Mouse (Mus musculus) gastrocnemius, adult 8-10 months (tissue): ENCODE data around the gene Tmem86a. TPM values are rescaled to one million over a fixed set of nuclear protein-coding genes. Genes with fewer than 3 reads are reported as not detected.

Source experiments
- DNase-seq, 2 experiments: peaks; one replicate each; pipeline ENCODE4 v3.0.0; 2022; ENCODE audit warnings: low spot score in 2 of 2
- microRNA-seq: library from miRNA; unstranded; fragments of <30 nt; microRNA quantifications from one replicate; pipeline ENCODE4 v1.2.0, GENCODE M21; 2022
- total RNA-seq, 4 experiments: library from RNA; stranded (reverse); gene quantifications; 2 replicates each; pipeline ENCODE4 v1.2.4; 2022

Tmem86a gene
- total RNA-seq, 4 experiments from 2014 or later, result 4.1 to 7.5 (median 5.0) TPM

DNA sequence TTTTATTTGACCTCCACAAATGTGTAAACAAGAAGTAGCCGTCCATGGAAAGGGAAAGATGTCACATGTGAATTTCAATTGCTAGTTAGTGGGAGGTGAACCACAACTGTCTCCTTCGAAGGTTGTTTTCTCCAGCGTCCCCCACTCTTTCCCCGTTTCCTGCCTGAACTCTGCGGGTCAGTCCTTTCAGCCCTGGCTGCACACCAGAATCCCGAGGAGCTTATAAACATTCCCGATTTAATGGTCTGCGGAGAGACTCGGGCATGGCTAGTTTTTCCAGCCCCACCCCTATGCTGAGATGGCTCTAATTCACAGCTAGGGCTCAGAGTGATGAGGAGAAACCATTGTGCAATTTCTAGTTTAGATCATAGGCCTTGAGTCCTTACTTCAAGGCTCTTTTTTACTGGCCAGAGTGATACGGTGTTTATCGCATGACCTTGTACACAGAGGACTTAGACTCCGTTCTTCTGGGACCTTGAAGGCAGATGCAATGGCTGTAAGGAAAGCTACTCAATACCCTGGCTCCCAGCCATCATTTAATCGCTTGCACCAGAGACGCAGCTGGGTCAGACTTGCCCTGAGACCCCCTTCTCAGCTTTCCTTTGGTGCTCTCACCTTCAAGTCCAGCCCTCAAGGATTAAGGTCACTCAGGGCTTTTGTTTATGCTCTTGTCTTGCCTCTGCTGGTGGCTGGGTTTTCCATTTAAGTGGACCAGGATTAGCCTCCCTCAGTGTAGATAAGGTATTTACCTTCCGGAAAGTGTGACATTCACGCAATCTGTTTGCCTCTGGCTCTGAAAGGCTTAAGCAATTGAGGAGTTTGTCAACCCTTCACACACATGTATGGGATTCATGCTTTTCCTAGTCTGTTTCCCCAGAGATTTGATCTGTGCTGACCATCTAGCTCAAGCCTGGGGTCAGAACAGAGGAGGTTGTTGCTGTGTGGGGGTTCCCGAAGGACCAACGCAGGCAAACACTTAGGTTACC, 23.4 kb downstream of the Tmem86a start:
- no peak for DNase-seq

GRCm38 (mm10) chr7:47076193-47076592, 25.8 kb downstream of the Tmem86a start:
- no peak for DNase-seq

DNA sequence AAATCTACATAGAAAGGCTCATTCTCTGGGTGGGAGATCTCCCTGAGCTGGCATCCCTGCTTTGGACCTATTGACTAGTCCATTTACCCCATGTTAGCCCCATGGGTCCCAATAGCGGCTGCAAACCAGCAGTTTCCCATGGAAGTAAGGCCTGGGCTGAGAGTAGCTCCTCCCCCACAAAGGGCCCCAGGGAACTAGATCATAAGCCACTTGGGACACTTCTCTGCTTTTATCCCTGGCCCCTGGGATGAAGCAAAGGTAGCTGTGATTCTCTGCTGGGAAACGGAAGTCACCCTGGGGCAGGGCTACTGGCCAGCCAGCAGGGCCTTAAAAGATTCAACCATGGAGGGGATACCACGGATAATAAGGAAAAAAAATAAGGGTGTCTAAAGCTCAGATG, 26.3 kb downstream of the Tmem86a start:
- no peak for DNase-seq

DNA sequence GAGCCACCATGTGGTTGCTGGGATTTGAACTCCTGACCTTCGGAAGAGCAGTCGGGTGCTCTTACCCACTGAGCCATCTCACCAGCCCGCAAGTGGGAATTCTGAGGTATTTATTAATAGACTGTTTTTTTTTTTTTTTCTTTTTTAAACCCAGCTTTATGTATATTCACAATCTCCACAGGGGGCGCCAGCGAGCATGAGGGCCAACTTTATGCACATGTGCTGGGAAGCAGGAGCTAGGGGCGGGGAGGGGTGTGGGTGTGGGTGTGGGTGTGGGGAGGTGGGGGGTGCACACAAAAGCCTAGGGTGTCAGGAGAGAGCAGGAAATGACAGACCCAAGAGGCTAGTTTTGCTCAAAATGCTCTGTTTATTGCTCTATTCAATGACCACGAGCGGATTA, 27.1 kb downstream of the Tmem86a start:
- no peak for DNase-seq

- DNase-seq, result no peak
Observed at GRCm38 (mm10) chr7:47080868-47081267, 30.5 kb downstream of the Tmem86a start.

- peak; percentile 34 to 43 for DNase-seq
Observed at GRCm38 (mm10) chr7:47081277-47081676, 30.9 kb downstream of the Tmem86a start.

- DNase-seq, result no peak
Observed at GRCm38 (mm10) chr7:47085075-47085474, 34.7 kb downstream of the Tmem86a start.

DNA sequence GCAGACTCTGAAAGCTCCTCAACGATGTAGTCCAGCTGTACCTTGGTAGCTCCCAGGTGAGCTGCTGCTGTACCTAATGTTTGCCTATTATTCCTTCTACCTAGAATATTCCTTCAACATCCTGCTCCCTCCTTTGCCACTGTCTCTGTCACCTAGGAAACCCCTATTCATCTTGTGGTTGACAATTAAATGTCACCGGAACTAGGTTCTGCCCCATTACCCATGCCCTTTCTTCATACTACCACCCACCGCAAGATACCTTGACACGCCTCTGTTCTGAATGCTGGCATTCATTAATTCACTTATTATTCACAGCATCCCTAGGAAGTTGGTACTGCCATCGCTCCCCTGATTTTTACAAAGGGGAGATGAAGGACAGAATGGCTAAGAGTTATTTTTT, 43.5 kb downstream of the Tmem86a start:
- DNase-seq, result no peak

GRCm38 (mm10) chr7:47094969-47095368, 44.6 kb downstream of the Tmem86a start:
- DNase-seq, result no peak

GRCm38 (mm10) chr7:47098044-47098443, 47.6 kb downstream of the Tmem86a start:
- DNase-seq, result no peak

- no peak for DNase-seq
Observed at GRCm38 (mm10) chr7:47099306-47099705, 48.9 kb downstream of the Tmem86a start.

DNA sequence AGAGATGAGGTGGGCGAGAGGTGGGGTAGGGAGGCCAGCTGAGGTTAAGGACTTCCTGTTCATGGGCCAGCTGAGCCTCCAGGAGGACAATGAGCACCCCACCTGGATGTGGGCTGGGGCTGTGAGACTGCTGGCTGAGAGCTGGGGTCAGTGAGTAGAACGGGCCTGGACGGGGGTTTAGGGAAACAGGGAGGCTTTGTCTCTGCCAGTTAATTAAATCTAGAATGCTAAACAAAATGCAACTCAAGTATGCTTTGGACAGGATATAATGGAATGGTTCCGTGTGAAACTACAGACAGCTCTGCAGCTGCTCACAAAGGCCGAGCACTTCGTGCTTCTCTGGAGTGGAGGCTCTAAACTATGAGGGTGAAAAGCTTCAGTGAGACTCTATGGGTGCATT, 50.2 kb downstream of the Tmem86a start:
- no peak for DNase-seq

DNA sequence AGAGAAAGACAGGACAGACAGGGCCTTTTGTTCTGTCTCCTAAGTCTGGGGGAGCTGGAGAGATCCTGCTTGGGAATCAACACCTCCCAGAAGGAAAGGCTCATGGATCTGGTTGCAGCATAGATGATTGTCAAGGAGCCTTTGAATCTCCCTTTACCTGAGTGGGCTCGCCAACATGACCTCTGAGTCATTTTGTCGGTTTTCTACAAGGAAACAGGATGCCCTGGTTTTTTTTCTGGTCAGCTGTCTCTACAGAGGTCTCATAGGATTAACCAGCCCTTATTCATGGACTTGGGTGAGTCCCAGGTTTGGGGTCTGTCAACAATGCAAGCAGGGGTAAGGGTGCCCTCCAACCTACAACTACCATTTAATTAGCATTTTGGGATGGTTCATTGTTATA, 52.6 kb downstream of the Tmem86a start:
- DNase-seq, result no peak

- no peak for DNase-seq
Observed at GRCm38 (mm10) chr7:47103671-47104414, 53.4 kb downstream of the Tmem86a start.

Small RNA genes within 50 kb of the gene (microRNA-seq; reads per million reads assigned to microRNA genes)
- gene Mir7056, result not detected

Other genes with a start within 250 kb of the Tmem86a start
- gene Ldha, start 209.1 kb upstream of the Tmem86a start, total RNA-seq, result 1,000 to 10,000 TPM; 2,911 to 3,222 (median 3,007) TPM
- not detected for gene Ldhc, start 189.4 kb upstream of the Tmem86a start, total RNA-seq
- 10 to 100 TPM; 50.3 to 64.8 (median 57.9) TPM for gene Tsg101, start 130.6 kb upstream of the Tmem86a start, total RNA-seq
- 10 to 100 TPM; 10.8 to 18.9 (median 12.1) TPM for gene Uevld, start 92.1 kb upstream of the Tmem86a start, total RNA-seq
- gene Gm9999, start 67.0 kb upstream of the Tmem86a start, total RNA-seq, result not detected
- gene Spty2d1, start 42.2 kb upstream of the Tmem86a start, total RNA-seq, result 1 to 10 TPM; 3.6 to 4.8 (median 4.3) TPM
- gene Ptpn5, start 83.1 kb downstream of the Tmem86a start, total RNA-seq, result not detected
- gene Mrgpra6, start 154.3 kb downstream of the Tmem86a start, total RNA-seq, result not detected
- gene Mrgpra9, start 202.2 kb downstream of the Tmem86a start, total RNA-seq, result not detected